Mouse (Mus musculus): ENCODE measurements around the gene Kank1.

DNA sequence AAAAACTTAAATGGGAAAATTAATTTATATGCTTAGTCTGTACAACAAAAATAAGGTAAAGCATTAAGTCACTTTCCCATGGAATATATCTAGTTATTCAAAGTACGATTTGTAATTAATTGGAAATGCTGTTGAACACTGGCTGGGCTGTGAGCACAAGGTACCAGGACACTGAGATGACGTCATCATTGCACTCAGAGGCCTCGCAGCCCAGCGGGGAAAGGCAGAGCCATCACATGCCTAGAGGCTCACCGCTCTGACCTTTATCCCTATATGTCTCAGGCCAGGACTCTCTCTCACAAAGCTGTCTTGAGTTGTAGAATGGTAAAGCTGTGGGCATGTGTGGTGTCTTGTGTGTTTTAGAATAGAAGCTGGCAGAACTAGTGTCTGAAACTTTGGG lies 128.9 kb downstream of the Kank1 start:
- TF ChIP-seq GATA1 (IDR thresholded peaks at IDR 0.05; ENCODE audit: low read length) (no peak), TAL1 (IDR thresholded peaks at IDR 0.05; ENCODE audit: low read length) (no peak)
